Mouse (Mus musculus) retina, adult 2 months (tissue): ENCODE data around the gene Mybpc3.

Experiments used
- DNase-seq: peaks from one replicate; pipeline ENCODE4 v3.0.0-alpha.2; 2012; ENCODE audit warnings: low read depth, low spot score

Mybpc3 gene

GRCm38 (mm10) chr2:91121011-91121410 lies 3.1 kb downstream of the Mybpc3 start:
- DNase-seq: no peak

DNA sequence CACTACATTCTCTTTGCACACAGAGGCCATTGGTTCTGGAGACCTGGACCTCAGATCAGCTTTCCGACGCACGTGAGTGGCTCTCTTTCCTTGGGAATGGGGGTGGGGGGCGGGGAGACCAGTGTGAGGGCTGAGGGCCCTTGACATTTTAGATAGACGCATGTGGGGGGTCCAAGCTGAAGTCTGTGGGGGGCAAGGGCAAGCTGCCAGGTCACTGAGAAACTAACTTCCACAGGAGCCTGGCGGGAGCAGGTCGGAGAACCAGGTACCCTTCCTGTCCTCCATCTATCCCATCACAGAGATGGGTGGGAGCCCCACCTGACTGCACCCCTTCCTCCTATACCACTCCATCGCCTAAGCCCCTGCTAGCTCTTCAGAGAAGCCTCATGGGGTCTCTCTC lies 3.6 kb downstream of the Mybpc3 start:
- DNase-seq: no peak

GRCm38 (mm10) chr2:91123521-91123920 lies 5.6 kb downstream of the Mybpc3 start:
- no peak for DNase-seq

DNA sequence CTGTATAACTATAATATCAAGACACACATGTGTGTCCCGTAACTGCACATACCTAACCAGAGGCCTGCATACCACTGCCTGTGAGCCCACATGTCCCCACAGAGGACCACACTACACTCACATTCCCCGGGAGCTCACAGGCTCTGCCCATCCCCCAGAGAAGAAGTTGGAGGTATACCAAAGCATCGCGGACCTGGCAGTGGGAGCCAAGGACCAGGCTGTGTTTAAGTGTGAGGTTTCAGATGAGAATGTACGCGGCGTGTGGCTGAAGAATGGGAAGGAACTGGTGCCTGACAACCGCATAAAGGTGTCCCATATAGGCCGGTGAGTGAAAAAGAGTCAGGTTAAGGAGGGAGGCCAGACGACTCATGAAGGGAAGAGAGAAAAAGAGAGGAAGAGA lies 7.2 kb downstream of the Mybpc3 start:
- no peak for DNase-seq

DNA sequence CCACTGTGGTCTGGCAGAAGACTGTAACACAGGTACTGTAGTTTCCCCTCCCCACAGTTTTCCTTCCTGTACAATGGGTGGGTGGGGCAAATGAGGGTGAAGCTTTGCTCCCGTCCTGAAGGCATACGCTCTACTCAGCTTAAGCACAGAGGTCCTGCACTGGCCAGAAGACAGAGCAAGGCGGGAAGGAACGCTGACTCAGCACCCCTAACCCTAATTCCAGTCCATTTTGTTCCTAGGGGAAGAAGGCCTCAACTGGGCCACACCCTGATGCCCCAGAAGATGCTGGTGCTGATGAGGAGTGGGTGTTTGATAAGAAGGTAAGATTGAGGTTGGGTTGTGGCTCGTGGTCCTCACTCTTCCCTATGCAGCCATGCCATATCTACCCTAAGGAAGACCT lies 10.8 kb downstream of the Mybpc3 start:
- no peak for DNase-seq

DNA sequence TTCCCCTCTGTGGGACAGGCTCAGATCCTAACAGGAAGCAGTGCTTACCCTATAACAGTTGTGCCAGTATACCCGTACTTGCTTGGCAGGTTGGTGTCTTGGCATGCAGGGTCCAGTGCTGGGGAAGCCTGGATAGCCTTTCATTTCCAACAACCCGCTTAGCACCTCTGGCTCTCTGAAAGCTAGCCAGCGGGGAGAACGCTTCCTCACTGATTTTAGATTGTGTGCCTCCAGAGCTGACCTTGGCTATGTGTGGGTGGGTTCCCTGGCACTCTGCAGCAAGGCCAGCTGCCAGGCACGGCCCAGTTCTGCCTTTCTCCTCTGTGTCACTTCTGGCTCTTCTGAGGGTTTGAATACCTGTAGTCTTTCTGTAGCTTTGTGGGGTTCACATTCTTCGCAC lies 12.2 kb downstream of the Mybpc3 start:
- DNase-seq: no peak

GRCm38 (mm10) chr2:91131251-91131650 lies 13.3 kb downstream of the Mybpc3 start:
- no peak for DNase-seq

DNA sequence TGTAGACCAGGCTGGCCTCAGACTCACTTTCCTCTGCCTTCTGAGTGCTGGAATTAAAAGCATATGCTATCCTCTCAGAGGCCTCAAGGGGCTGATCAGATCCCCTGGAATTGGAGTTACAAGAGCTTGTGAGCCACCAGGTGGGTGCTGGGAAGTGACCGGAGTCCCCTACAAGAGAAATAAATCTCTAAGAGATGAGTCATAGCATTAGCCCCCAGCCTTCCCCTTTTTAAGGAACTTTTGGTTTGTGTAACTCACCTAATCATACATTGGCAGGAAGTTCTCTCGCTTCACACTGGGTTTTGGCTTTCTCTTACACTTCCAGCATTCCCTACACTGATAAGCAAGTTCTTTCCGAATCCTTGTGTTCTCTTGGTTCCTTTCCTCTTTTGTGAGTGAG lies 14.1 kb downstream of the Mybpc3 start:
- no peak for DNase-seq

DNA sequence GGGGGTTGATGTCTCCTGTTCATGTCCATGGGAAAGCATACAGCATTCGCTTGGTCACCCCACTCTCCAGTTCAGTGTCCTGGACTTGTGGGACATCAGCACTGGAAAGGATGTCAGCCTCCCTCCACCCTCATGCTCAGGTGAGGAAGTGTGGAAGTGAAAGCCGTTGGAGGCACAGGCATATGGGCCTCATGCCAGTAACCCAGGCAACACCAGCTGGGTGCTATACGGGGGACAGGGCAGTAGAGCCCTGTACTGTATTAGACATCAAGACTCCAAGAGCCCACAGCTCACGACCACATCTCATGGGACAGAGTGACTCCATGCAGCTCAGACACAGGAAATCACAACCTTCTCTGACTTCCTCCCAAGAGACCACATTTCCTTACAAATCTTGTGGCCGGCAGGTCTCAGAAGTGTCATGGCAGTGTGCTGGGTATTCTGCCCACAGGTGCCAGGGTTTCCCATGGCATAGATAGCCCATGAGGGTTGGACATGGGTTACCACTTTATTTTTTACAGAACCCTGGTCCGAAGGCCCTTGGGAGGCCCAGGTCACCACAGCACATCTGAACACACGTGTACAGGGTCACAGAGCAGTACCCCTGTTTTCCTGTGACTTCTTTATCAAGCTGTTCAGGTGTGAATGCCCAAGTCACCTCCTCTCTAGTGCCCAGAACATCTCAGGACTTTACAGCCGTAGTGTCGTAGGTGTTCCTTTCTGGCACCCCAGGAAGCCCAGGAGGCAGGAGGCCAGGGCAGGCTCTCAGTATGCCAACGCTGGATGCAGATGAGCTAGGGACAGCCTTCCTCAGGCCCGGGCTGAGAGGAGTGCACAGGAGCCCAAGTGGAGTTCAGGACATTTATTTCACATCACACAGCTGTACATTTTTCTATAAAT lies 18.8 kb downstream of the Mybpc3 start:
- DNase-seq: no peak

DNA sequence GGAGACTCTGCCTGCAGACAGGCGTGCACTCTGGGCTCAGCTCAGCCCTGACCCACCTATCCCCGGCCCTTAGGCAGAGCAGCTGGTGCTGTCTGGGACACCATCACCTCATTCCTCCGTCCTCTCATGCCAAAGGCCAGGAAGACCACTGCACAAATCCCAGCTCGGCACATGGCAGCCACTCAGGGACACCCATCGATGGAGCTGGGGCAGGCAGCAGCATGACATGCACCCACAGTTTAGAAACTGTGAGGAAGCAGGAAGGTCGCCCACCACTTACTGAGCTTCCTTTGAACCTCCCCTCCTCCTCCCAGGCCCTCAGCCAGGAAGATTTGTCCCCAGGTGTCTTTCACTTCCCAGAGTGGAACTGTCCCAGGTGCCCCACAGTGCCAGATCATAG lies 19.5 kb downstream of the Mybpc3 start:
- no peak for DNase-seq

DNA sequence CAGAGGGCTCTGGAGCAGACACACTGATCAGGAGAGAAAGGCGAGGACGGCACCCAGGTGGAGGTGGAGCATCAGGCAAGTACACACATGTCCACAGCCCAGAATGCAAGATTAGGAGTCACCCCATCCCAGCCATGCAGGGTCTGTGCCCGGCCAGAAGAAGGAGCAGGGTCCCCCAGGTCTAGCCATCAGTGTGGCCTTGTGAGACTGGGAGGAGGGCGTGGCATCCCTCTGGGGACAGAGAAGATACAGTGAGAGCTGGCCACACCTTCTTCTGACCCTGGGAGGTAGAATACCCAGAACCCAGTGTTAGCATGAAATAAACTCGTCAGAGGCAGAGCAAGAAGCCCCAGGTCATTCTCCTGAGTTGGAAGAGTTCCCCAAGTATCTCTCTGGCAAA lies 21.4 kb downstream of the Mybpc3 start:
- no peak for DNase-seq

DNA sequence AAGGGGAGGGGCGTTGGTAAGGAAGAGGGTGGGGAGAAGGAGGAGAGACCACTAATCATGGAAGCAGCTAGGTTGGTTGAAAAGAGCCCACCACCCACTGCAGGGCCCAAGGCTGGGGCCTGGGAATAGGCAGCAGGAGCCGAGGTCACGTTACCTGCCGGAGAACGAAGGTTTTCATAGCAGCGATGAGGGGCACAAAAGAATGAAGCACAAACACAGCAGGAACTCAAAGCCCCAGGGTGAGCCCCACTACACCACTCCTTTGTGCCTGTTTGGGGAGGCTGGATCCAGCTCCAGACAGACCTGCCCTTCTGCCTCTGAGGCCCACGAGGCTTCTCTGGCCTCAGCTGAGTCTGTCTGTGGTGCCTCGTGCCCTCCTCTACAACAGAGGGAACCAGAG lies 21.8 kb downstream of the Mybpc3 start:
- DNase-seq: no peak

DNA sequence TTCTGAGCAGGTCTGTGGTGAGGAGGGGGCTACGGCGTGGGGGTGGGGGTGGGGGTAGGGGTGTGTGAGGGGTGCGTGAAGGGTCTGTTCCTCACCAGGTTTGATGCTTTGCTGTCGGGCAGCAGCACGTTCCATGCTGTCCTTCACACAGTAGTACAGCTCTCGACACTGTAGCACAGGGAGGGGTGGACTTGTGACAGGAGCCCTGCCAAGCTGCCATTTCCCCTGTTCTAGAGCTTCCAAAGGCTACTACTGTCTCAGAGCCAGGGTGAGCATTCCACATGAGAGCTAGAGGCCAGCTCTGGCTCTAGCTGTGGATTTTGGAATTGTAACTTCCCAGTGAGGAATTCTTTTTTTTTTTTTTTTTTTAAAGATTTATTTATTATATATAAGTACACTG lies 25.0 kb downstream of the Mybpc3 start:
- no peak for DNase-seq

GRCm38 (mm10) chr2:91143401-91143800 lies 25.5 kb downstream of the Mybpc3 start:
- no peak for DNase-seq

- DNase-seq: no peak
Measured at GRCm38 (mm10) chr2:91148101-91148500, 30.2 kb downstream of the Mybpc3 start.

- no peak for DNase-seq
Measured at GRCm38 (mm10) chr2:91151331-91151730, 33.4 kb downstream of the Mybpc3 start.

- DNase-seq: no peak
Measured at GRCm38 (mm10) chr2:91152885-91153377, 35.0 kb downstream of the Mybpc3 start.

DNA sequence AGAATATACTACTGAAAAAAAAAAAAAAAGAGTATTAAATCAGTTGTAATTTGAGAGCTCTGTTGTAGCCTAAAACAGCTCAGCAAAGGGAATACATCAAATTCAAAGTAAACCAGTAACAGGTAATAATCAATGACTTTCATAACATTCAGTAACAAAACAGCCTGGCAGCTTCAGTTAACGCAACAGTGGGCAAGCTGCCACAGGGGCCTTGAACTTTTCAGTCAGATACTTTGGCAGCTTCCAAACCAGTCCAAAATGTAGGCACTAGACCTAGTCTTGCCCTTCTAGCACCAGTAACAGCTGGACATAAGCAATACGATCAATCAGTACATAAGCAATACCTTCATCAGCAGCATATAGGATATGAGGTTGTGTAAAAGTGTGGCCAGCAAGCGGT lies 36.1 kb downstream of the Mybpc3 start:
- no peak for DNase-seq

GRCm38 (mm10) chr2:91157002-91157752 lies 39.2 kb downstream of the Mybpc3 start:
- no peak for DNase-seq

GRCm38 (mm10) chr2:91160591-91160990 lies 42.6 kb downstream of the Mybpc3 start:
- no peak for DNase-seq

- no peak for DNase-seq
Measured at GRCm38 (mm10) chr2:91162952-91163351, 45.0 kb downstream of the Mybpc3 start.

GRCm38 (mm10) chr2:91163532-91163931 lies 45.6 kb downstream of the Mybpc3 start:
- DNase-seq: no peak

GRCm38 (mm10) chr2:91164991-91165390 lies 47.0 kb downstream of the Mybpc3 start:
- no peak for DNase-seq
